Mouse (Mus musculus) central nervous system, embryonic 14 days (tissue): ENCODE results near the gene Olfr419. TPM values are rescaled to one million over a fixed set of nuclear protein-coding genes. Genes with fewer than 3 reads are reported as not detected.

Experiments
- polyA plus RNA-seq: library from polyadenylated mRNA; depleted of rRNA; stranded (reverse); fragments of >200 nt; gene quantifications from 2 replicates; pipeline ENCODE4 v1.2.3, GENCODE M21; 2012; rRNA removed

The Olfr419 gene
- polyA plus RNA-seq: not detected in 2 replicates

DNA sequence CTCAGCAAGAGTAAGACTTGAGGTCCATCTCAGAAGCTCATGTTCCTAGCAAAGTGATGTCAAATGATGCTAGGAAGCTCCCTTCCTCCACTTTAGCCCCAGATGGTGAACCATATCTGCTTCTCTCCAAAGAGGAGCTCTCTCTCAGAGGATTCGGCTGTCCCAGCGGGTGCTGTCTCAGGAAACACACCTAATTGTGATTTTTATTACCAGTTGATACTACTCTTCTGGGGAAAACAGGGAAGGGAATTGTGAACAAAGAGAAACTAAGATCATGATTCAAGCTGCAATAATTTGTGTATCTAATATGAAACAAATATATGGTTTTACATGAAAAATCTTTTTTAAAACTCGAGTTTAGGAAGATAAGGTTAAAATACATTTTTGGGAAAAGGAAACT lies at the start of gene Olfr419:
Gene Olfr419 (minus strand): TSS at position 101 of the 400 bp plus-strand sequence.

Other genes with a start within 250 kb of the Olfr419 start
- gene Ifi205, start 220.3 kb downstream of the Olfr419 start, polyA plus RNA-seq: 0.90 and 1.9 TPM in 2 replicates
- not detected in 2 replicates for gene Olfr433, start 211.4 kb downstream of the Olfr419 start, polyA plus RNA-seq
- gene Olfr432, start 202.9 kb downstream of the Olfr419 start, polyA plus RNA-seq: not detected in 2 replicates
- gene Olfr430, start 185.5 kb downstream of the Olfr419 start, polyA plus RNA-seq: not detected in 2 replicates
- gene Olfr429, start 167.7 kb downstream of the Olfr419 start, polyA plus RNA-seq: not detected in 2 replicates
- not detected in 2 replicates for gene Olfr427, start 155.2 kb downstream of the Olfr419 start, polyA plus RNA-seq
- gene Olfr231, start 130.9 kb downstream of the Olfr419 start, polyA plus RNA-seq: not detected in 2 replicates
- gene Olfr424, start 120.5 kb downstream of the Olfr419 start, polyA plus RNA-seq: not detected in 2 replicates
- gene Olfr420, start 96.4 kb downstream of the Olfr419 start, polyA plus RNA-seq: not detected in 2 replicates
- gene Spta1, start 79.3 kb downstream of the Olfr419 start, polyA plus RNA-seq: 0.07 and 0.13 TPM in 2 replicates
- gene Mptx1, start 78.5 kb upstream of the Olfr419 start, polyA plus RNA-seq: not detected in 2 replicates
- not detected in 2 replicates for gene Olfr417, start 113.1 kb upstream of the Olfr419 start, polyA plus RNA-seq
- not detected in 2 replicates for gene Olfr248, start 139.0 kb upstream of the Olfr419 start, polyA plus RNA-seq
- gene Olfr414, start 172.0 kb upstream of the Olfr419 start, polyA plus RNA-seq: not detected in 2 replicates
- gene Olfr220, start 190.0 kb upstream of the Olfr419 start, polyA plus RNA-seq: not detected in 2 replicates
- 13.1 TPM in 2 replicates for gene Fmn2, start 249.8 kb upstream of the Olfr419 start, polyA plus RNA-seq